Comparison of ENCODE assay signal across 8 mouse cellular contexts in genomic region chr15:97914331-97914747, GRCm38 (mm10). TPM values are rescaled to one million over a fixed set of nuclear protein-coding genes. Genes with fewer than 3 reads are reported as not detected.
A peak's percentile ranks its signal among the peaks of the same experiment; 100 is the strongest.
DNase-seq lines count a peak whose midpoint lies in the region; ATAC-seq and TF ChIP-seq lines count a peak whose summit lies in the region.

No protein-coding gene starts in this region.

- no peak overlapping the region for H3K4me3 ChIP-seq in kidney, embryonic 16.5 days (ENCODE audit: low read length)
- no peak overlapping the region; the same call in 1 of the 2 replicates for H3K4me3 ChIP-seq in embryonic facial prominence, embryonic 10.5 days
- peak overlapping the region; percentile 9; the same call in 1 of the 2 replicates for H3K4me3 ChIP-seq in heart, postnatal 0 days (ENCODE audit: low read depth, low read length)

- DNase-seq in kidney, adult 11 months: peak; percentile 77
- DNase-seq in embryonic facial prominence, embryonic 10.5 days (ENCODE audit: low spot score): peak; percentile 64
- DNase-seq in heart, postnatal 0 days (ENCODE audit: low spot score): peak; percentile 64
- DNase-seq in lung, postnatal 36 days: peak; percentile 30
- no peak for DNase-seq in cerebellum, adult 18-20 months
- DNase-seq in ovary, adult 18-20 months (ENCODE audit: low spot score): no peak

- WGBS in kidney, embryonic 16.5 days: 16% methylated on average over 9 of the region's 9 CpGs
- WGBS in embryonic facial prominence, embryonic 10.5 days: 21% methylated on average over 9 of the region's 9 CpGs
- 2% methylated on average over 9 of the region's 9 CpGs for WGBS in heart, postnatal 0 days

- peaks cover 4% of the 10 kb centered on the region for H3K27me3 ChIP-seq in kidney, embryonic 16.5 days (ENCODE audit: insufficient read depth, low read length)
- peaks cover 33% of the 10 kb centered on the region for H3K27me3 ChIP-seq in embryonic facial prominence, embryonic 10.5 days (replicated peaks; ENCODE audit: low read depth, poor library complexity, severe bottlenecking)
- H3K27me3 ChIP-seq in heart, postnatal 0 days (ENCODE audit: control insufficient read depth, insufficient read depth, low read length): peaks cover 16% of the 10 kb centered on the region; the same call in 1 of the 2 replicates

- ATAC-seq in kidney, embryonic 16.5 days (ENCODE audit: low FRiP score, low TSS enrichment): no peak
- ATAC-seq in heart, postnatal 0 days (ENCODE audit: insufficient read depth, low read depth): peak; percentile 90
- ATAC-seq in monocyte, adult 5-6 weeks (replicated peaks; ENCODE audit: insufficient number of reproducible peaks, low FRiP score, low TSS enrichment, poor library complexity, severe bottlenecking): no peak

- no peak for TF ChIP-seq CTCF in heart, postnatal 0 days (IDR thresholded peaks at IDR 0.05; ENCODE audit: low read depth)

- no peaks in the 10 kb centered on the region for H3K36me3 ChIP-seq in kidney, embryonic 16.5 days (ENCODE audit: insufficient read depth, low read length)
- no peaks in the 10 kb centered on the region for H3K36me3 ChIP-seq in embryonic facial prominence, embryonic 10.5 days (replicated peaks)
- no peaks in the 10 kb centered on the region for H3K36me3 ChIP-seq in heart, postnatal 0 days (replicated peaks; ENCODE audit: control insufficient read depth, insufficient read depth, low read length)

- H3K4me2 ChIP-seq in kidney, embryonic 16.5 days (replicated peaks; ENCODE audit: low read depth, low read length): no peak overlapping the region
- H3K4me2 ChIP-seq in heart, postnatal 0 days (ENCODE audit: low read depth, low read length): peak overlapping the region; percentile 45

- no peak for TF ChIP-seq EP300 in heart, postnatal 0 days (IDR thresholded peaks at IDR 0.05; ENCODE audit: low read depth)

- 0 out of 2 replicates have a peak, but pooled peaks cover 4% of the 10 kb centered on the region for H3K4me1 ChIP-seq in kidney, embryonic 16.5 days (ENCODE audit: insufficient read depth, low read length)
- H3K4me1 ChIP-seq in embryonic facial prominence, embryonic 10.5 days: peaks cover 16% of the 10 kb centered on the region
- peaks cover 18% of the 10 kb centered on the region for H3K4me1 ChIP-seq in heart, postnatal 0 days (ENCODE audit: control insufficient read depth, insufficient read depth)

- no peaks in the 10 kb centered on the region for H3K9me3 ChIP-seq in kidney, embryonic 16.5 days (ENCODE audit: low read length)
- H3K9me3 ChIP-seq in embryonic facial prominence, embryonic 10.5 days: no peaks in the 10 kb centered on the region
- H3K9me3 ChIP-seq in heart, postnatal 0 days (replicated peaks; ENCODE audit: control insufficient read depth, low read length): no peaks in the 10 kb centered on the region

- no peak overlapping the region for H3K9ac ChIP-seq in kidney, embryonic 16.5 days (replicated peaks; ENCODE audit: low read length)
- H3K9ac ChIP-seq in heart, postnatal 0 days (replicated peaks; ENCODE audit: low read depth, low read length): no peak overlapping the region

- H3K27ac ChIP-seq in kidney, embryonic 16.5 days (ENCODE audit: low read length): no peak overlapping the region
- no peak overlapping the region for H3K27ac ChIP-seq in embryonic facial prominence, embryonic 10.5 days (replicated peaks)
- no peak overlapping the region for H3K27ac ChIP-seq in heart, postnatal 0 days (ENCODE audit: low read depth)

RNA-seq across cellular contexts. Expression of gene Vdr, which starts 3.9 kb away (rescaled TPM):
- polyA plus RNA-seq in kidney, embryonic 16.5 days (2015; fragmentation: Nextera tagmentation; extraction: Ambion mirVana): 9.6 and 10.5 TPM in 2 replicates
- polyA plus RNA-seq in embryonic facial prominence, embryonic 10.5 days (2016; fragmentation: Nextera tagmentation; extraction: Ambion mirVana): 0.59 and 0.82 TPM in 2 replicates
- 0.15 and 1.7 TPM in 2 replicates for total RNA-seq in heart, postnatal 0 days (2014; rRNA removed; ENCODE audit: low replicate concordance)
- 1.3 and 2.6 TPM in 2 replicates for polyA plus RNA-seq in heart, postnatal 0 days (2015; fragmentation: Nextera tagmentation; extraction: Ambion mirVana)
- 1.3 to 2.5 TPM in 2 of 3 replicates, not detected in the other for total RNA-seq in monocyte, adult 5-6 weeks (2017)

RNA-seq across cellular contexts. Expression of gene Tmem106c, which starts 49.7 kb away (rescaled TPM):
- polyA plus RNA-seq in kidney, embryonic 16.5 days (2015; fragmentation: Nextera tagmentation; extraction: Ambion mirVana): 56.0 and 61.3 TPM in 2 replicates
- 36.0 and 38.1 TPM in 2 replicates for polyA plus RNA-seq in embryonic facial prominence, embryonic 10.5 days (2016; fragmentation: Nextera tagmentation; extraction: Ambion mirVana)
- 20.3 and 94.1 TPM in 2 replicates for total RNA-seq in heart, postnatal 0 days (2014; rRNA removed; ENCODE audit: low replicate concordance)
- 33.1 and 34.3 TPM in 2 replicates for polyA plus RNA-seq in heart, postnatal 0 days (2015; fragmentation: Nextera tagmentation; extraction: Ambion mirVana)
- 4.1 to 9.3 TPM (median 4.1 TPM) in 3 replicates for total RNA-seq in monocyte, adult 5-6 weeks (2017)

Comparison
In these comparisons a context has a peak if more than half of its experiments do, and no peak if none do; other contexts are left out.
1. DNase-seq: peak in kidney, adult 11 months (single experiment), embryonic facial prominence, embryonic 10.5 days (single experiment), heart, postnatal 0 days (single experiment) and lung, postnatal 36 days (single experiment); none in cerebellum, adult 18-20 months (0 of 2) and ovary, adult 18-20 months (single experiment).